Mouse (Mus musculus) heart, adult 2 months (tissue): ENCODE measurements around the gene Brd7. TPM values are rescaled to one million over a fixed set of nuclear protein-coding genes. Genes with fewer than 3 reads are reported as not detected.
A peak's percentile ranks its signal among the peaks of the same experiment; 100 is the strongest.

Experiments used
- DNase-seq, 2 experiments: peaks; one replicate each; pipeline ENCODE4 v3.0.0; 2021
- H3K27ac ChIP-seq: fragments of 200-600 bp; 2 replicates; pipeline ENCODE4 v1.8.1; 2022
- H3K27me3 ChIP-seq: fragments of 200-500 bp; 2 replicates; pipeline ENCODE4 v1.6.1; 2012; ENCODE audit warnings: mild to moderate bottlenecking, low read length, inconsistent platforms, mixed read lengths; ENCODE audit not compliant: control insufficient read depth, insufficient read depth
- H3K36me3 ChIP-seq: fragments of 200-500 bp; 2 replicates; pipeline ENCODE4 v1.6.1; 2012; ENCODE audit warnings: low read length, inconsistent platforms; ENCODE audit not compliant: control insufficient read depth, insufficient read depth
- H3K4me1 ChIP-seq: fragments of 200-500 bp; 2 replicates; pipeline ENCODE4 v1.6.1; 2011; ENCODE audit warnings: low read length; ENCODE audit not compliant: control insufficient read depth, insufficient read depth
- H3K4me3 ChIP-seq: fragments of 200-600 bp; 2 replicates; pipeline ENCODE4 v1.8.1; 2022
- H3K79me2 ChIP-seq: fragments of 200-500 bp; replicated peaks from 2 replicates; pipeline ENCODE4 v1.6.1; 2012; ENCODE audit warnings: mild to moderate bottlenecking, inconsistent platforms, low read length, moderate library complexity, mixed read lengths; ENCODE audit not compliant: control insufficient read depth, insufficient read depth
- H3K9ac ChIP-seq: fragments of 200-500 bp; 2 replicates; pipeline ENCODE4 v1.6.1; 2012; ENCODE audit warnings: low read depth, mild to moderate bottlenecking, control low read depth, inconsistent platforms, low read length, mixed read lengths
- CTCF ChIP-seq: fragments of 200-600 bp; IDR thresholded peaks from 2 replicates; pipeline ENCODE4 v1.8.1; 2022; ENCODE audit warnings: antibody characterized with exemption, mild to moderate bottlenecking, moderate library complexity
- EP300 ChIP-seq: fragments of 200-500 bp; IDR thresholded peaks from 2 replicates; pipeline ENCODE4 v1.6.1; 2011; ENCODE audit warnings: low read depth, low read length, control low read depth; ENCODE audit not compliant: insufficient read depth
- POLR2A ChIP-seq: fragments of 200-500 bp; IDR thresholded peaks from 2 replicates; pipeline ENCODE4 v1.6.1; 2011; ENCODE audit warnings: mild to moderate bottlenecking, low read depth, low read length, control low read depth; ENCODE audit not compliant: insufficient read depth
- WGBS: fragments of 180-500 bp; shearing (Covaris S2); methylation state at CpG from one replicate; pipeline ENCODE4 v1.1.7; 2018; 5-methylcytosine and 5-hydroxymethylcytosine counted together
- intact Hi-C: fragments of 180-260 bp; cut with DNase I; formaldehyde crosslinking; loops from one replicate; pipeline ENCODE4 v1.15.1; 2025
- polyA plus RNA-seq: library from polyadenylated mRNA; depleted of rRNA; stranded (reverse); fragments of >200 nt; gene quantifications from 2 replicates; pipeline ENCODE4 v1.2.3, GENCODE M21; 2012
- total RNA-seq, 2 experiments: library from RNA; stranded (reverse); gene quantifications; 2 replicates each; pipeline ENCODE4 v1.2.3; 2021

Gene Brd7
- total and polyA plus RNA-seq, 3 experiments: 30.9 to 79.0 (median 78.9) TPM

DNA sequence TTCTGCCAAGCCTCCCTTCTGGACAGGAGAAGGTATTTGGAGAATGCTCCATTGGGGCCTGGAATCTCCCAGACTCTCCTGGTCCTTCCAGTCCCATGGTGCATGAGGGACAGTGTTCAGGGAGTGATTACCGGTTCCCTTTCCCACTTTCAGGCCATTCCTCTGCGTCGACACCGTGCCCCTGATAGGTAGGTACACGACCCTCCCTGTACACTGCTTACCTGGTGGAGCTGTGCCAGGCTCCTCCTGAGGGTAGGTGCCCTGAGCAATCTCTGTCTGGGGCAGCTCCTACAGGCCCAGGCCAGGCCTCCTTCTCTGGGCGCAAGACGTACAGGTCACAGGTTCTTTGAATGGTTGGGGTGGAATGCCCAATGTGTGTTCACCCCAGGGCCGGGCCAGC is 43.8 kb downstream of the Brd7 start:
- Histone ChIP-seq H3K36me3 (no peaks in the 10 kb centered on the region), H3K27me3 (no peaks in the 10 kb centered on the region), H3K79me2 (no peaks in the 10 kb centered on the region), H3K4me1 (peaks cover 7% of the 10 kb centered on the region), H3K27ac (no peak overlapping the region), H3K9ac (no peak overlapping the region), H3K4me3 (no peak overlapping the region)
- DNase-seq: no peak
- intact Hi-C loops: no loop called here
- TF ChIP-seq POLR2A (no peak), CTCF (no peak), EP300 (no peak)
- WGBS: 92% methylated on average over 8 of the region's 8 CpGs

DNA sequence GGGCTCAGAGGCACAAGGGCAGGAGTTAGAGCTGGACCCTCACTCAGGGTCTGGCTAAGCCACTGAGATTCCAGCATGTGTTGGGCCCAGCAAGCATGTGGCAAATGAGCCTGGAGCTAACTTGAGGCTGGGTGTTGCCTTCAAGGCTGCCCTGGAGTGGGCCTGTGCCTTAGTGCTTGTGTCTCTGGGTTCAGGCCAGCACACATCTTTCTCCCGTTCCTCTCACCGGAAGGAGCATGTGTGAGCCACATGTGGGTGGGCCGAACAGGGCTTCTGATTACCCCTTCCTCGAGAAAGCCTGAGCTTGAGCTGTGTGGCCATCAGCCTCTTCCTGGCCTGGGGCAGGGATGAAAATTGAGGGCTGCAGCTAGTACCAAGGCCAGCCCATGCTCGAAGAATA is 44.7 kb downstream of the Brd7 start:
- Histone ChIP-seq H3K4me1 (peaks cover 9% of the 10 kb centered on the region), H3K27ac (no peak overlapping the region), H3K9ac (no peak overlapping the region), H3K36me3 (no peaks in the 10 kb centered on the region), H3K27me3 (no peaks in the 10 kb centered on the region), H3K4me3 (no peak overlapping the region), H3K79me2 (no peaks in the 10 kb centered on the region)
- 52% methylated on average over 5 of the region's 5 CpGs for WGBS
- intact Hi-C loops: no loop called here
- no peak for DNase-seq
- TF ChIP-seq EP300: no peak
- no peak for TF ChIP-seq CTCF
- no peak for TF ChIP-seq POLR2A

DNA sequence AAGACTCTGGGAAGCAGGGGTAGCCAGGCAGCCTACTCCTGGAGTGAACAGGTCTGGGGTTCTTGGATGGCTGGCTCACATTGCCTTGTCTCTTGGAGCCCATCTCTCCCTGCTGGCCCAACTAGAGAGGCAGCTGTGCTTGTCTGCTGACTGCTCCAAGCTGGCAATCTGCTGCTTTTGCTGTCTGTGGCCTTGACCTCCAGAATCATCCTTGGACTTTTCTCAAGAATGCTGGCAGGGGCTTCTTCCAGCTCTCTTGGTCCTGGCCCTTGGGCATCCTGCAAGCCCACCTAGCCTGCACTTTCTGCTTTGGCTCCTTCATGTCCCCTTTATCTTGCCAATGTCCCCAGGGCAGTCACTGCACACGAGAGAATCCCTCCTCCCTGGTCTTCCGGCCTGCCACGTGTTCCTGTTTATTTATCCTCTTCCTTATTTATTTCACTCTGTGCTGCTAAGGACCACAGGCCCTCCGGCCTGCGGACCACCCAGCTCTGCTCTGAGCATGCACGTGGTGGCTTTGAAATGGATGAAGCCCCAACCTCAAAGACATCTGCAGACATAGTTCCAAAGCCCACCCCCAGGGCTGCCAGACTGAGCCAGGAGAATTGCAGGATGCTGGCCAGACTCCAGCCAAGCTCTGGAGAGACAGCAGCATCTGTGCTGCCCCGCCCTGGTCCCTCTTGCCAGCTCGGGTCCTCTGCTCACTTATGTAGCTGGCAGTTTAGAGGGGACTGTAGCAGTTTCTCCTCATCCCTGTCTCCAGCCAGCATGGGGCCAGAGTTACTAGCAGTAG is 45.7 kb downstream of the Brd7 start:
- H3K9ac ChIP-seq: no peak overlapping the region
- peak; percentile 68 to 71 for DNase-seq
- WGBS: 35% methylated on average over 8 of the region's 8 CpGs
- no peak for TF ChIP-seq POLR2A
- no peak for TF ChIP-seq CTCF
- no peaks in the 10 kb centered on the region for H3K27me3 ChIP-seq
- no peak overlapping the region; the same call in 1 of the 2 replicates for H3K27ac ChIP-seq
- H3K36me3 ChIP-seq: no peaks in the 10 kb centered on the region
- H3K79me2 ChIP-seq: no peaks in the 10 kb centered on the region
- peaks cover 9% of the 10 kb centered on the region for H3K4me1 ChIP-seq
- no peak overlapping the region for H3K4me3 ChIP-seq
- intact Hi-C loops: no loop called here

DNA sequence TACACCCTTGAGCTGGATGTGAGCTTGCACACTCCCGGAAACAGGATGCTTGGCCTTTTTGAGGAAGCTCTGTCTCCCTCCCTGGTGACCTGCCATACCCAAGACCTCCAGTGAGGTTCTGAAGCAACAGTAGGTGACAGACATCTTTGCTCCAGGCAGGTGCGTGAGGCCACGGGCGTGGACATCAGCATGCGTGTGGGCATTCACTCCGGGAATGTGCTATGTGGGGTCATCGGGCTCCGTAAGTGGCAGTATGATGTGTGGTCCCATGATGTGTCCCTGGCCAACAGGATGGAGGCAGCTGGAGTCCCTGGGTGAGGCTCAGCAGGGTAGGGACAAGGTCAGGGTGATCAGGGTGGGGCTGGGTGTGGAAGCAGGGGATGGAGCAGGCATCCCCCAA is 46.7 kb downstream of the Brd7 start:
- intact Hi-C loops: no loop called here
- H3K36me3 ChIP-seq: no peaks in the 10 kb centered on the region
- DNase-seq: no peak
- H3K79me2 ChIP-seq: no peaks in the 10 kb centered on the region
- H3K4me1 ChIP-seq: peaks cover 9% of the 10 kb centered on the region
- TF ChIP-seq CTCF: no peak
- no peak for TF ChIP-seq EP300
- no peak for TF ChIP-seq POLR2A
- no peaks in the 10 kb centered on the region for H3K27me3 ChIP-seq
- H3K9ac ChIP-seq: no peak overlapping the region
- no peak overlapping the region for H3K27ac ChIP-seq
- 90% methylated on average over 8 of the region's 8 CpGs for WGBS
- H3K4me3 ChIP-seq: no peak overlapping the region

DNA sequence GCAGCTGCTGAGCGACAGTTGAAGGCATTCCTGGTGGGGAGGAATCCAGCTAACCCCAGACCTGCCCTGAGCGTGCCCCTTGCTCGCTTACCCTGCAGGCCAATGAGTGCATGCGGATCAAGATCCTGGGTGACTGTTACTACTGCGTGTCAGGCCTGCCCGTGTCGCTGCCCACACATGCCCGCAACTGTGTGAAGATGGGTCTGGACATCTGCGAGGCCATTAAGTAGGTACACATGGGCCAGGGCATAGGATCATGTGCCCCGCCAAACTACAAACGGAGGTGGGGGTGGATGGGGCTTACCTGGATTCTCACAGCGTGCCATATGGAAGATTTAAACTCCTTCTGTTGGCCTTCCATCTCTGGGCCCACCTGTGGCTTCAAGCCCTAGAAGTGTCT is 48.0 kb downstream of the Brd7 start:
- DNase-seq: no peak
- Histone ChIP-seq H3K27ac (no peak overlapping the region), H3K4me1 (peaks cover 9% of the 10 kb centered on the region), H3K27me3 (no peaks in the 10 kb centered on the region), H3K4me3 (no peak overlapping the region), H3K36me3 (no peaks in the 10 kb centered on the region), H3K9ac (no peak overlapping the region), H3K79me2 (no peaks in the 10 kb centered on the region)
- intact Hi-C loops: no loop called here
- 97% methylated on average over 12 of the region's 12 CpGs for WGBS
- TF ChIP-seq CTCF: no peak
- TF ChIP-seq EP300: no peak
- TF ChIP-seq POLR2A: no peak

DNA sequence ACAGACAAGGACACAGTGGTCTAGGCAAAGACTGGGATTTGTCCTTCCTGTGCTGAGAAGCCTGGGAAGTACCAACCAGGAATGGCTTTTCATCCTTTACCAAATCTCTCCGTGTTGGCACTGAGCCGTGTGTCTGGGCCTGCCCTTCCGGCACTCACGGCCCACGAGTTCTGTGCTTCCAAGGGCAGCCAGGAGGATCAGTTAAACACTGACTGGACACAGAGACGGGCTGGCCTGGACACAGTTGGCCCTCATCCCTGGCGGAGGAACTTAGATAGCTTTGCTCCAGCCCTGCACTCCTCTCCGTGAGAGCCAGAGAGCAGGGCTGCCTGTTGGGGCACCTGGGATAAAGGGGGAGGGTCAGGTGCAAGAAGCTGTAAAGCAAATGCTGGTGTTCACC is 49.0 kb downstream of the Brd7 start:
- Histone ChIP-seq H3K27ac (no peak overlapping the region), H3K36me3 (no peaks in the 10 kb centered on the region), H3K9ac (no peak overlapping the region), H3K79me2 (no peaks in the 10 kb centered on the region), H3K27me3 (no peaks in the 10 kb centered on the region), H3K4me3 (no peak overlapping the region), H3K4me1 (peaks cover 9% of the 10 kb centered on the region)
- TF ChIP-seq CTCF: peak; percentile 36
- TF ChIP-seq POLR2A: no peak
- 0 out of 2 replicates have a peak, but pooled peaks have one; percentile 11 for TF ChIP-seq EP300
- DNase-seq: peak; percentile 69 to 81
- 27% methylated on average over 8 of the region's 8 CpGs for WGBS
- intact Hi-C loops: no loop called here
